Mouse (Mus musculus) heart, adult 2 months (tissue): Measurements from ENCODE around the gene Sept9. TPM values are rescaled to one million over a fixed set of nuclear protein-coding genes. Genes with fewer than 3 reads are reported as not detected.

ENCODE experiments used
- DNase-seq, 2 experiments: peaks; one replicate each; pipeline ENCODE4 v3.0.0; 2021
- H3K27ac ChIP-seq: fragments of 200-600 bp; 2 replicates; pipeline ENCODE4 v1.8.1; 2022
- H3K27me3 ChIP-seq: fragments of 200-500 bp; 2 replicates; pipeline ENCODE4 v1.6.1; 2012; ENCODE audit warnings: mild to moderate bottlenecking, low read length, inconsistent platforms, mixed read lengths; ENCODE audit not compliant: control insufficient read depth, insufficient read depth
- H3K36me3 ChIP-seq: fragments of 200-500 bp; 2 replicates; pipeline ENCODE4 v1.6.1; 2012; ENCODE audit warnings: low read length, inconsistent platforms; ENCODE audit not compliant: control insufficient read depth, insufficient read depth
- H3K4me1 ChIP-seq: fragments of 200-500 bp; 2 replicates; pipeline ENCODE4 v1.6.1; 2011; ENCODE audit warnings: low read length; ENCODE audit not compliant: control insufficient read depth, insufficient read depth
- H3K4me3 ChIP-seq: fragments of 200-600 bp; 2 replicates; pipeline ENCODE4 v1.8.1; 2022
- H3K79me2 ChIP-seq: fragments of 200-500 bp; replicated peaks from 2 replicates; pipeline ENCODE4 v1.6.1; 2012; ENCODE audit warnings: mild to moderate bottlenecking, inconsistent platforms, low read length, moderate library complexity, mixed read lengths; ENCODE audit not compliant: control insufficient read depth, insufficient read depth
- H3K9ac ChIP-seq: fragments of 200-500 bp; 2 replicates; pipeline ENCODE4 v1.6.1; 2012; ENCODE audit warnings: low read depth, mild to moderate bottlenecking, control low read depth, inconsistent platforms, low read length, mixed read lengths
- CTCF ChIP-seq: fragments of 200-600 bp; IDR thresholded peaks from 2 replicates; pipeline ENCODE4 v1.8.1; 2022; ENCODE audit warnings: antibody characterized with exemption, mild to moderate bottlenecking, moderate library complexity
- EP300 ChIP-seq: fragments of 200-500 bp; IDR thresholded peaks from 2 replicates; pipeline ENCODE4 v1.6.1; 2011; ENCODE audit warnings: low read depth, low read length, control low read depth; ENCODE audit not compliant: insufficient read depth
- POLR2A ChIP-seq: fragments of 200-500 bp; IDR thresholded peaks from 2 replicates; pipeline ENCODE4 v1.6.1; 2011; ENCODE audit warnings: mild to moderate bottlenecking, low read depth, low read length, control low read depth; ENCODE audit not compliant: insufficient read depth
- WGBS: fragments of 180-500 bp; shearing (Covaris S2); methylation state at CpG from one replicate; pipeline ENCODE4 v1.1.7; 2018; 5-methylcytosine and 5-hydroxymethylcytosine counted together
- intact Hi-C: fragments of 180-260 bp; cut with DNase I; formaldehyde crosslinking; loops from one replicate; pipeline ENCODE4 v1.15.1; 2025
- polyA plus RNA-seq: library from polyadenylated mRNA; depleted of rRNA; stranded (reverse); fragments of >200 nt; gene quantifications from 2 replicates; pipeline ENCODE4 v1.2.3, GENCODE M21; 2012
- total RNA-seq, 2 experiments: library from RNA; stranded (reverse); gene quantifications; 2 replicates each; pipeline ENCODE4 v1.2.3; 2021

The Sept9 gene
- total and polyA plus RNA-seq, 3 experiments: 15.9 to 31.9 (median 28.2) TPM

DNA sequence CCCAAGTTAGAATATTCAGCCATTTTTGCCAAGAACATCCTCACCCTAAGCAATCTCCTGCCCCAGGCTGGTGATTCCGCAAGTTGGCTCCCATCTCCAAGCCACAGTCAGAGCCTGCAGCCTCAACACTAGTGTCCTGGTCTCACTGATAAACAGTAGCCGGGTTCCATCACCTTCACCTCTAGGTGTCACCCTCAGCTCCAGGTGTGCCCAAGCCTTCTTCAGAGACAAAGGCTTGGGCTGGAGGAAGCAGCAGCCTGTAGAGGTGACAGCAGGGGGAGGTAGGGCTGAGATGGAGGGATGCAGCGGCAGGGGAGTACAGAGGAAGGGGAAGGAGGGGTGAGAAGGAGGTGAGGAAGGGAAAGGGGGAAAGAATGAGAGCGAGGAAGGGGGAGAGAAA is 198.3 kb downstream of the Sept9 start:
- peaks cover 5% of the 10 kb centered on the region; the same call in 1 of the 2 replicates for H3K27me3 ChIP-seq

GRCm38 (mm10) chr11:117398191-117398590 is 198.7 kb downstream of the Sept9 start:
- Histone ChIP-seq H3K27me3 (peaks cover 5% of the 10 kb centered on the region; the same call in 1 of the 2 replicates), H3K36me3 (no peaks in the 10 kb centered on the region), H3K4me3 (no peak overlapping the region), H3K9ac (no peak overlapping the region), H3K79me2 (no peaks in the 10 kb centered on the region), H3K27ac (no peak overlapping the region), H3K4me1 (no peaks in the 10 kb centered on the region; the same call in 1 of the 2 replicates)
- TF ChIP-seq CTCF (no peak), EP300 (no peak), POLR2A (no peak)
- intact Hi-C loops: no loop called here
- no peak for DNase-seq
- WGBS: 43% methylated on average over 7 of the region's 7 CpGs

More for the DNA sequence above, 198.3 kb downstream of the Sept9 start:
- H3K36me3 ChIP-seq: no peaks in the 10 kb centered on the region
- TF ChIP-seq POLR2A (no peak), CTCF (peak; percentile 62)
- no peak overlapping the region for H3K27ac ChIP-seq
- DNase-seq: no peak
- no peak overlapping the region for H3K9ac ChIP-seq
- WGBS: 32% methylated on average over 4 of the region's 4 CpGs
- intact Hi-C loops: no loop called here
- no peak overlapping the region for H3K4me3 ChIP-seq
- no peaks in the 10 kb centered on the region; the same call in 1 of the 2 replicates for H3K4me1 ChIP-seq
- H3K79me2 ChIP-seq: no peaks in the 10 kb centered on the region

DNA sequence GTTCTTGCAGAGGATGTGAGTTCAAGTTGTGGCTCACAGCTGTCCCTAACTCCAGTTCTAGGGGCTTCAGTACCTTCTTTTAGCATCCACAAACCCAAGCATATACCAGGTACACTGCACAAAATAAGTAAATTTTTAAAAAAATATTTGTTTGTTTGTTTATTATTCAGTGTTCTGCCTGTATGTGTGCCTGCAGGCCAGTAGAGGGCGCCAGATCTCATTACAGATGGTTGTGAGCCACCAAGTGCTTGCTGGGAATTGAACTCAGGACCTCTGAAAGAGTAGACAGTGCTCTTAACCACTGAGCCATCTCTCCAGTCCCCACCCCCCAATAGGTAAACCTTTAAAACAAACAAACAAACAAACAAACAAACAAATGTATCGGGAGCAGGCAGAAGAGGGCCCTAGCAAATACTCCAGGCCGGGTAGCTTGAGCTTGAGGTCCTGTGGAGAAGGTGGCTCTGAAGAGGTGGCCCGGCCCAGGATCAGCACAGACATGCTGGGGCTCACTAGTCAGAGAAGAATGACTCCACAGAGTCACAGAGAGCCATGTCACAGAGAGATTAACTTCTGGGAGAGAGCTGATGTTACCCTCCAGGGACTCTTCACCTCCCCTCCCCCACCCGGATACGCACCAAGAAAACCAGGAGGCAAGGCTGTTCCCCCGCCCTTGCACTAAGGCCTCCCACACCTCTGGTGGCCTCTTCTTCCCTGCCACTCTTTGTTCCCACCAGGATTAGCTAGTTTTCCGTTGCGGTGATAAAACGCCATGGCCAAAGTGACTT is 202.3 kb downstream of the Sept9 start:
- Histone ChIP-seq H3K79me2 (no peaks in the 10 kb centered on the region), H3K36me3 (no peaks in the 10 kb centered on the region), H3K27me3 (no peaks in the 10 kb centered on the region), H3K9ac (no peak overlapping the region), H3K4me1 (no peaks in the 10 kb centered on the region), H3K27ac (no peak overlapping the region), H3K4me3 (no peak overlapping the region)
- DNase-seq: no peak
- WGBS: 78% methylated on average over 10 of the region's 10 CpGs
- intact Hi-C loops: no loop called here
- no peak for TF ChIP-seq EP300
- peak; percentile 60 for TF ChIP-seq CTCF
- TF ChIP-seq POLR2A: no peak

- H3K27me3 ChIP-seq: no peaks in the 10 kb centered on the region
- no peaks in the 10 kb centered on the region for H3K4me1 ChIP-seq
- TF ChIP-seq CTCF (no peak), EP300 (no peak)
- H3K27ac ChIP-seq: no peak overlapping the region
- 66% methylated on average over 11 of the region's 11 CpGs for WGBS
- H3K36me3 ChIP-seq: no peaks in the 10 kb centered on the region
- intact Hi-C loops: no loop called here
- H3K9ac ChIP-seq: no peak overlapping the region
- DNase-seq: no peak
- no peaks in the 10 kb centered on the region for H3K79me2 ChIP-seq
- no peak overlapping the region for H3K4me3 ChIP-seq
These were observed 203.1 kb downstream of the Sept9 start for GRCm38 (mm10) chr11:117402550-117402949.

- Histone ChIP-seq H3K79me2 (no peaks in the 10 kb centered on the region), H3K36me3 (no peaks in the 10 kb centered on the region), H3K4me3 (no peak overlapping the region), H3K27ac (no peak overlapping the region), H3K9ac (no peak overlapping the region), H3K4me1 (peaks cover 2% of the 10 kb centered on the region), H3K27me3 (no peaks in the 10 kb centered on the region)
- TF ChIP-seq POLR2A (no peak), EP300 (no peak), CTCF (no peak)
- WGBS: 78% methylated on average over 6 of the region's 6 CpGs
- no peak for DNase-seq
- intact Hi-C loops: no loop called here
These were observed 203.6 kb downstream of the Sept9 start for GRCm38 (mm10) chr11:117403073-117403472.

- Histone ChIP-seq H3K9ac (no peak overlapping the region), H3K27ac (no peak overlapping the region), H3K4me3 (no peak overlapping the region), H3K4me1 (peaks cover 2% of the 10 kb centered on the region), H3K36me3 (no peaks in the 10 kb centered on the region), H3K79me2 (no peaks in the 10 kb centered on the region), H3K27me3 (peaks cover 2% of the 10 kb centered on the region; the same call in 1 of the 2 replicates)
- no peak for DNase-seq
- 57% methylated on average over 7 of the region's 7 CpGs for WGBS
- TF ChIP-seq POLR2A: no peak
- TF ChIP-seq CTCF: no peak
- no peak for TF ChIP-seq EP300
- intact Hi-C loops: no loop called here
These were observed 204.3 kb downstream of the Sept9 start for GRCm38 (mm10) chr11:117403781-117404180.
